Mouse (Mus musculus) MEL (cell line): ENCODE measurements around the gene Ctrc. TPM values are rescaled to one million over a fixed set of nuclear protein-coding genes. Genes with fewer than 3 reads are reported as not detected.

Experiments
- DNase-seq: peaks from one replicate; pipeline ENCODE4 v3.0.0; 2011; ENCODE audit warnings: low read depth, low spot score
- H3K27ac ChIP-seq: 2 replicates; pipeline ENCODE4 v1.5.1; 2012; ENCODE audit warnings: low read depth, mild to moderate bottlenecking, control low read depth, low read length, moderate library complexity; ENCODE audit not compliant: control insufficient read depth
- H3K27me3 ChIP-seq, 2 experiments: fragments of 150-350 bp in 1 of 2; sonication (generic) in 1 of 2; 2 replicates each; pipeline ENCODE4 v1.6.1; 2012; ENCODE audit warnings: low read length in 2 of 2, mild to moderate bottlenecking in 2 of 2, improper control_type of control experiment in 1 of 2, moderate library complexity in 1 of 2; ENCODE audit not compliant: insufficient read depth in 2 of 2, control insufficient read depth in 1 of 2
- H3K36me3 ChIP-seq, 2 experiments: 2 replicates each; pipeline ENCODE4 v1.6.1; 2012 to 2014; ENCODE audit warnings: low read length in 2 of 2, improper control_type of control experiment in 1 of 2, inconsistent platforms in 1 of 2, mild to moderate bottlenecking in 1 of 2; ENCODE audit not compliant: insufficient read depth in 2 of 2, control insufficient read depth in 1 of 2
- H3K4me1 ChIP-seq, 2 experiments: fragments of 150-350 bp in 1 of 2; sonication (generic) in 1 of 2; 2 replicates each; pipeline ENCODE4 v1.6.1; 2012; ENCODE audit warnings: low read length in 2 of 2, improper control_type of control experiment in 1 of 2, mild to moderate bottlenecking in 1 of 2; ENCODE audit not compliant: insufficient read depth in 2 of 2, control insufficient read depth in 1 of 2
- H3K4me3 ChIP-seq, 2 experiments: fragments of 150-350 bp in 1 of 2; sonication (generic) in 1 of 2; 2 replicates each; pipeline ENCODE4 v1.5.1; 2012; ENCODE audit warnings: low read depth in 2 of 2, low read length in 2 of 2, mild to moderate bottlenecking in 2 of 2, moderate library complexity in 2 of 2, control low read depth in 1 of 2, improper control_type of control experiment in 1 of 2; ENCODE audit not compliant: control insufficient read depth in 1 of 2, insufficient read depth in 1 of 2
- H3K79me2 ChIP-seq: 2 replicates; pipeline ENCODE4 v1.6.1; 2012; ENCODE audit warnings: mild to moderate bottlenecking, low read length, moderate library complexity; ENCODE audit not compliant: control insufficient read depth, poor library complexity, insufficient read depth
- H3K9ac ChIP-seq: 2 replicates; pipeline ENCODE4 v1.6.1; 2012; ENCODE audit warnings: low read depth, mild to moderate bottlenecking, control low read depth, low read length, moderate library complexity; ENCODE audit not compliant: control insufficient read depth, poor library complexity, severe bottlenecking
- H3K9me3 ChIP-seq: fragments of 150-350 bp; sonication (generic); replicated peaks from 2 replicates; pipeline ENCODE4 v1.6.1; 2012; ENCODE audit warnings: mild to moderate bottlenecking, low read length, improper control_type of control experiment, moderate library complexity; ENCODE audit not compliant: insufficient read depth
- CHD2 ChIP-seq: IDR thresholded peaks from 2 replicates; pipeline ENCODE4 v1.6.1; 2011; ENCODE audit warnings: low read length, improper control_type of control experiment
- E2F4 ChIP-seq: IDR thresholded peaks from 2 replicates; pipeline ENCODE4 v1.6.1; 2011; ENCODE audit warnings: low read depth, low read length, improper control_type of control experiment, borderline replicate concordance
- ETS1 ChIP-seq: IDR thresholded peaks from 2 replicates; pipeline ENCODE4 v1.6.1; 2012; ENCODE audit warnings: low read depth, mild to moderate bottlenecking, inconsistent platforms, low read length, improper control_type of control experiment, moderate library complexity
- GATA1 ChIP-seq: IDR thresholded peaks from 2 replicates; pipeline ENCODE4 v1.6.1; 2011; ENCODE audit warnings: low read depth, low read length, improper control_type of control experiment
- JUND ChIP-seq: IDR thresholded peaks from 2 replicates; pipeline ENCODE4 v1.6.1; 2011; ENCODE audit warnings: low read depth, mild to moderate bottlenecking, improper control_type of control experiment, low read length
- KAT2A ChIP-seq: conservative IDR thresholded peaks from 2 replicates; pipeline ENCODE4 v1.6.1; 2012; ENCODE audit warnings: low read depth, low read length, improper control_type of control experiment, inconsistent platforms
- MAFK ChIP-seq: IDR thresholded peaks from 2 replicates; pipeline ENCODE4 v1.6.1; 2011; ENCODE audit warnings: low read depth, mild to moderate bottlenecking, low read length, improper control_type of control experiment, borderline replicate concordance
- MAZ ChIP-seq: IDR thresholded peaks from 2 replicates; pipeline ENCODE4 v1.6.1; 2012; ENCODE audit warnings: low read depth, mild to moderate bottlenecking, inconsistent platforms, low read length, improper control_type of control experiment
- MEF2A ChIP-seq: IDR thresholded peaks from 2 replicates; pipeline ENCODE4 v1.6.1; 2014; ENCODE audit warnings: low read depth, mild to moderate bottlenecking, inconsistent platforms, low read length, improper control_type of control experiment; ENCODE audit not compliant: poor library complexity, insufficient replicate concordance, severe bottlenecking; ENCODE audit errors: extremely low read depth
- MXI1 ChIP-seq: IDR thresholded peaks from 2 replicates; pipeline ENCODE4 v1.6.1; 2011; ENCODE audit warnings: mild to moderate bottlenecking, low read depth, low read length, improper control_type of control experiment
- MYB ChIP-seq: IDR thresholded peaks from 2 replicates; pipeline ENCODE4 v1.6.1; 2011; ENCODE audit warnings: mild to moderate bottlenecking, low read depth, low read length, improper control_type of control experiment
- NELFE ChIP-seq: IDR thresholded peaks from 2 replicates; pipeline ENCODE4 v1.6.1; 2011; ENCODE audit warnings: low read depth, low read length, improper control_type of control experiment
- NRF1 ChIP-seq: IDR thresholded peaks from 2 replicates; pipeline ENCODE4 v1.6.1; 2014; ENCODE audit warnings: low read depth, mild to moderate bottlenecking, inconsistent platforms, low read length, improper control_type of control experiment, moderate library complexity; ENCODE audit not compliant: poor library complexity, insufficient read depth, severe bottlenecking
- POLR2A ChIP-seq, 2 experiments: IDR thresholded peaks; 2 replicates each; pipeline ENCODE4 v1.6.1; 2011 to 2012; ENCODE audit warnings: low read length in 2 of 2, mild to moderate bottlenecking in 2 of 2, control low read depth in 1 of 2, improper control_type of control experiment in 1 of 2, low read depth in 1 of 2, moderate library complexity in 1 of 2; ENCODE audit not compliant: control insufficient read depth in 1 of 2, insufficient read depth in 1 of 2, poor library complexity in 1 of 2
- POLR2AphosphoS5 ChIP-seq: IDR thresholded peaks from 2 replicates; pipeline ENCODE4 v1.6.1; 2012; ENCODE audit warnings: low read depth, borderline replicate concordance, mild to moderate bottlenecking, inconsistent platforms, low read length, moderate library complexity, mixed read lengths
- SIN3A ChIP-seq: IDR thresholded peaks from 2 replicates; pipeline ENCODE4 v1.6.1; 2012; ENCODE audit warnings: low read length, improper control_type of control experiment, inconsistent platforms
- TBP ChIP-seq: IDR thresholded peaks from 2 replicates; pipeline ENCODE4 v1.8.0; 2011; ENCODE audit warnings: low read depth, low read length, improper control_type of control experiment
- UBTF ChIP-seq: IDR thresholded peaks from 2 replicates; pipeline ENCODE4 v1.6.1; 2012; ENCODE audit warnings: low read depth, mild to moderate bottlenecking, inconsistent platforms, low read length, improper control_type of control experiment, moderate library complexity, borderline replicate concordance; ENCODE audit not compliant: insufficient read depth
- USF1 ChIP-seq: IDR thresholded peaks from 2 replicates; pipeline ENCODE4 v1.6.1; 2014; ENCODE audit warnings: low read depth, mild to moderate bottlenecking, inconsistent platforms, low read length, improper control_type of control experiment, moderate library complexity
- USF2 ChIP-seq, 2 experiments: IDR thresholded peaks; 2 replicates each; pipeline ENCODE4 v1.6.1; 2011 to 2012; ENCODE audit warnings: improper control_type of control experiment in 2 of 2, low read length in 2 of 2, borderline replicate concordance in 1 of 2, inconsistent platforms in 1 of 2, low read depth in 1 of 2, mild to moderate bottlenecking in 1 of 2; ENCODE audit not compliant: insufficient read depth in 1 of 2
- ZKSCAN1 ChIP-seq: IDR thresholded peaks from 2 replicates; pipeline ENCODE4 v1.6.1; 2012; ENCODE audit warnings: low read depth, mild to moderate bottlenecking, inconsistent platforms, low read length, improper control_type of control experiment, moderate library complexity
- ZNF384 ChIP-seq: IDR thresholded peaks from 2 replicates; pipeline ENCODE4 v1.6.1; 2012; ENCODE audit warnings: low read depth, mild to moderate bottlenecking, inconsistent platforms, low read length, improper control_type of control experiment
- polyA plus RNA-seq, 2 experiments: library from polyadenylated mRNA; stranded (reverse) in 1 of 2; unstranded in 1 of 2; fragments of >175 nt in 1 of 2; fragments of >200 nt in 1 of 2; gene quantifications; 2 replicates each; pipeline versions ENCODE4 v1.2.1 to v1.2.4; 2012; ENCODE audit warnings: low replicate concordance in 2 of 2, low read depth in 1 of 2; ENCODE audit not compliant: insufficient read length in 2 of 2, insufficient read depth in 1 of 2, missing spikeins in 1 of 2
- total RNA-seq: library from RNA; depleted of rRNA; stranded (reverse); fragments of 300-350 nt; gene quantifications from 2 replicates; pipeline ENCODE4 v1.2.3, GENCODE M21; 2012

The Ctrc gene
- total and polyA plus RNA-seq, 3 experiments, result not detected

- Histone ChIP-seq H3K27ac (no peak overlapping the region), H3K4me1 (no peaks in the 10 kb centered on the region), H3K9me3 (no peaks in the 10 kb centered on the region), H3K4me3 (no peak overlapping the region), H3K9ac (no peak overlapping the region), H3K36me3 (no peaks in the 10 kb centered on the region), H3K79me2 (no peaks in the 10 kb centered on the region), H3K27me3 (no peaks in the 10 kb centered on the region; a peak in 1 of 4 replicates)
- TF ChIP-seq USF2 (IDR thresholded peaks at IDR 0.05; ENCODE audit: borderline replicate concordance in 1 of 2, insufficient read depth in 1 of 2, low read depth in 1 of 2, low read length in 2 of 2) (no peak), ZNF384 (no peak), POLR2AphosphoS5 (no peak), MAFK (no peak), E2F4 (no peak), TBP (no peak), NRF1 (no peak), POLR2A (IDR thresholded peaks at IDR 0.05; ENCODE audit: control insufficient read depth in 1 of 2, insufficient read depth in 1 of 2, low read depth in 1 of 2, low read length in 2 of 2, poor library complexity in 1 of 2) (no peak), MAZ (no peak), ZKSCAN1 (no peak), JUND (no peak), UBTF (no peak), USF1 (no peak)
- no peak for DNase-seq
Measured at GRCm38 (mm10) chr4:141827401-141827800, 18.8 kb downstream of the Ctrc start.

- no peaks in the 10 kb centered on the region for H3K27me3 ChIP-seq
- no peak within 1 kb of the TSS for H3K27ac ChIP-seq
- H3K4me1 ChIP-seq, result no peaks in the 10 kb centered on the region
- no peaks in the 10 kb centered on the region for H3K9me3 ChIP-seq
- TF ChIP-seq CHD2 (no peak), ETS1 (no peak), MXI1 (no peak)
- TF ChIP-seq, all 39 proteins: peak for 0
- Histone ChIP-seq H3K79me2 (no peaks in the 10 kb centered on the region), H3K36me3 (no peaks in the 10 kb centered on the region), H3K4me3 (no peak within 1 kb of the TSS), H3K9ac (no peak within 1 kb of the TSS)
- DNase-seq, result no peak
Measured at GRCm38 (mm10) chr4:141826060-141826459, 20.1 kb downstream of the Ctrc start, which contains the start of gene Cela2a. TSS of gene Cela2a (minus strand) at chr4:141826160.

- H3K9ac ChIP-seq, result no peak overlapping the region
- H3K27me3 ChIP-seq, result no peaks in the 10 kb centered on the region
- no peak overlapping the region for H3K4me3 ChIP-seq
- H3K36me3 ChIP-seq, result no peaks in the 10 kb centered on the region
- H3K79me2 ChIP-seq, result no peaks in the 10 kb centered on the region
- H3K4me1 ChIP-seq, result no peaks in the 10 kb centered on the region
- H3K9me3 ChIP-seq, result no peaks in the 10 kb centered on the region
- no peak overlapping the region for H3K27ac ChIP-seq
- DNase-seq, result peak; percentile 33
- TF ChIP-seq MYB (no peak), NRF1 (no peak), USF1 (no peak), E2F4 (no peak), SIN3A (no peak), POLR2A (IDR thresholded peaks at IDR 0.05; ENCODE audit: control insufficient read depth in 1 of 2, insufficient read depth in 1 of 2, low read depth in 1 of 2, low read length in 2 of 2, poor library complexity in 1 of 2) (no peak), KAT2A (no peak), MXI1 (no peak), UBTF (no peak), NELFE (no peak), POLR2AphosphoS5 (no peak), MEF2A (no peak), GATA1 (no peak), MAZ (no peak)
Measured at GRCm38 (mm10) chr4:141822979-141823378, 23.2 kb downstream of the Ctrc start.
